In genomic region chr8:123212321-123213117, GRCm38 (mm10) we compare ENCODE assay signal across 8 mouse cellular contexts. TPM values are rescaled to one million over a fixed set of nuclear protein-coding genes. Genes with fewer than 3 reads are reported as not detected.
DNase-seq lines count a peak whose midpoint lies in the region; ATAC-seq lines count a peak whose summit lies in the region.

Gene Chmp1a (minus strand): TSS chr8:123212763.
Gene Spata33 (plus strand): TSS chr8:123212832.

- H3K27ac ChIP-seq in hindbrain, embryonic 12.5 days, result peak within 1 kb of the TSS; percentile 50

- peaks cover 36% of the 10 kb centered on the region for H3K36me3 ChIP-seq in hindbrain, embryonic 12.5 days

- WGBS in hindbrain, embryonic 12.5 days, result 1% methylated on average over 76 of the region's 76 CpGs

- DNase-seq in R1 (ENCODE audit: low read depth, low spot score), result peak; percentile 95
- peak; percentile 96 for DNase-seq in cerebellum, postnatal 10 days
- peak; percentile 88 for DNase-seq in frontal cortex, postnatal 10 days (ENCODE audit: low spot score in 2 of 2)
- DNase-seq in layer of hippocampus, postnatal 36 days, result peak; percentile 84 to 85
- peak; percentile 94 for DNase-seq in lung, postnatal 36 days
- peak; percentile 99 for DNase-seq in retina, embryonic 14.5 days (ENCODE audit: low spot score)
- DNase-seq in thymus, postnatal 4 days, result peak; percentile 93

- peak within 1 kb of the TSS; percentile 93 for H3K4me3 ChIP-seq in hindbrain, embryonic 12.5 days

- no peaks in the 10 kb centered on the region for H3K9me3 ChIP-seq in hindbrain, embryonic 12.5 days (replicated peaks)

- H3K9ac ChIP-seq in hindbrain, embryonic 12.5 days, result peak within 1 kb of the TSS; percentile 98

- H3K4me2 ChIP-seq in hindbrain, embryonic 12.5 days (replicated peaks), result peak within 1 kb of the TSS; percentile 89

- peak; percentile 95 for ATAC-seq in hindbrain, embryonic 12.5 days (ENCODE audit: low FRiP score)

- H3K4me1 ChIP-seq in hindbrain, embryonic 12.5 days, result peaks cover 23% of the 10 kb centered on the region

- no peaks in the 10 kb centered on the region for H3K27me3 ChIP-seq in hindbrain, embryonic 12.5 days

RNA-seq across cellular contexts. Expression of gene Chmp1a, which starts in this region (rescaled TPM):
- polyA plus RNA-seq in hindbrain, embryonic 12.5 days (2016; fragmentation: Nextera tagmentation; extraction: Ambion mirVana), result 160 and 166 TPM in 2 replicates
- total RNA-seq in layer of hippocampus, postnatal 36 days (2021), result 100 to 1,000 TPM in 1 of 2 experiments, 10 to 100 TPM in 1; 96.7 to 101 TPM

RNA-seq across cellular contexts. Expression of gene Spata33, which starts in this region (rescaled TPM):
- 8.3 and 8.8 TPM in 2 replicates for polyA plus RNA-seq in hindbrain, embryonic 12.5 days (2016; fragmentation: Nextera tagmentation; extraction: Ambion mirVana)
- 1 to 10 TPM; 5.6 to 7.0 TPM for total RNA-seq in layer of hippocampus, postnatal 36 days (2021)

Comparison
In these comparisons a context has a peak if more than half of its experiments do, and no peak if none do; other contexts are left out.
1. Peak in every context shown above with its lines: DNase-seq, ATAC-seq, H3K4me3 ChIP-seq and H3K27ac ChIP-seq.